8 mouse cellular contexts compared by ENCODE assay signal in the genomic region with DNA sequence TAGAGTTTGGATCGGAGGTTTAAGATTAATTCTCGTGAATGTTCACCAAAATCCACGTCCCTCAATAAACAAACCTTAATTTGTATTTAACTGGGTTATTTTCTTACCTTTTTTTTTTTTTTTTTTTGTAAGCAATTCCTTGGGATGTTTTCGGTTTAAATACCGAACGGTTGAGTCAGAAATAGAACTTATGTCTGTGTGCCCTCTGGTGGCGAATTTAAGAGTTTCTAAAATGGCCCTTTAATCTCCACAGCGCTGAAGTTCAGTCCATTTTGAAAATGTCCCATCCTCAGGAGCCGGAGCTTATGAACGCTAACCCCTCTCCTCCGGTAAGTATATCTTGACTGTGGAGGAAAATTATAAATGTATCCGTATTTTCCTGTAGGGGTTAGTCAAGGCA.
A peak's percentile ranks its signal among the peaks of the same experiment; 100 is the strongest.
DNase-seq lines count a peak whose midpoint lies in the region; ATAC-seq and TF ChIP-seq lines count a peak whose summit lies in the region.

No protein-coding gene starts in this region.

- H3K36me3 ChIP-seq in G1E (replicated peaks) = peaks cover 41% of the 10 kb centered on the region
- H3K36me3 ChIP-seq in heart, embryonic 13.5 days = peaks cover 29% of the 10 kb centered on the region
- H3K36me3 ChIP-seq in kidney, postnatal 0 days (ENCODE audit: insufficient read depth, low read length) = peaks cover 25% of the 10 kb centered on the region
- 0 out of 2 replicates have a peak, but pooled peaks cover 7% of the 10 kb centered on the region for H3K36me3 ChIP-seq in lung, embryonic 15.5 days

- no peaks in the 10 kb centered on the region for H3K27me3 ChIP-seq in G1E (ENCODE audit: insufficient read depth, low read length)
- H3K27me3 ChIP-seq in heart, embryonic 13.5 days (replicated peaks) = peaks cover 10% of the 10 kb centered on the region; the same call in 1 of the 2 replicates
- no peaks in the 10 kb centered on the region for H3K27me3 ChIP-seq in kidney, postnatal 0 days (ENCODE audit: insufficient read depth, low read length)
- peaks cover 6% of the 10 kb centered on the region; the same call in 1 of the 2 replicates for H3K27me3 ChIP-seq in lung, embryonic 15.5 days

- no peaks in the 10 kb centered on the region for H3K9me3 ChIP-seq in G1E (replicated peaks)
- no peaks in the 10 kb centered on the region for H3K9me3 ChIP-seq in heart, embryonic 13.5 days
- H3K9me3 ChIP-seq in kidney, postnatal 0 days (replicated peaks; ENCODE audit: low read length) = no peaks in the 10 kb centered on the region
- H3K9me3 ChIP-seq in lung, embryonic 15.5 days = no peaks in the 10 kb centered on the region

- peak; percentile 79 for DNase-seq in CD4-positive helper T cell, adult 2 months (ENCODE audit: low read depth, low spot score)
- no peak for DNase-seq in G1E (ENCODE audit: low spot score)
- DNase-seq in kidney, postnatal 0 days (ENCODE audit: low spot score) = peak; percentile 94
- DNase-seq in retina, postnatal 1 day = peak; percentile 86
- DNase-seq in ovary, postnatal 10 days (ENCODE audit: low spot score) = no peak

- H3K27ac ChIP-seq in heart, embryonic 13.5 days (replicated peaks) = no peak overlapping the region; the same call in 1 of the 2 replicates
- H3K27ac ChIP-seq in kidney, postnatal 0 days = peak overlapping the region; percentile 96
- no peak overlapping the region for H3K27ac ChIP-seq in lung, embryonic 15.5 days

- H3K9ac ChIP-seq in heart, embryonic 13.5 days = peak overlapping the region; percentile 88
- H3K9ac ChIP-seq in kidney, postnatal 0 days (ENCODE audit: low read depth, low read length) = peak overlapping the region; percentile 69
- peak overlapping the region; percentile 13; the same call in 1 of the 2 replicates for H3K9ac ChIP-seq in lung, embryonic 15.5 days

- ATAC-seq in G1E (ENCODE audit: extremely low read depth, insufficient number of reproducible peaks, low FRiP score, poor library complexity, severe bottlenecking) = no peak
- 0 out of 2 replicates have a peak, but pooled peaks have one; percentile 16 for ATAC-seq in common myeloid progenitor, adult 5-6 weeks (replicated peaks; ENCODE audit: low read depth, poor library complexity, severe bottlenecking)
- no peak for ATAC-seq in heart, embryonic 13.5 days (ENCODE audit: extremely low read depth, insufficient number of reproducible peaks, low FRiP score, low TSS enrichment)
- ATAC-seq in kidney, postnatal 0 days (replicated peaks; ENCODE audit: low FRiP score, low read depth) = no peak
- ATAC-seq in lung, embryonic 15.5 days (ENCODE audit: borderline replicate concordance, extremely low read depth, low FRiP score, low TSS enrichment) = no peak

- WGBS in heart, embryonic 13.5 days = 6% methylated on average over 12 of the region's 12 CpGs
- WGBS in kidney, postnatal 0 days = 9% methylated on average over 12 of the region's 12 CpGs
- 5% methylated on average over 12 of the region's 12 CpGs for WGBS in lung, embryonic 15.5 days

- TF ChIP-seq CTCF in G1E (IDR thresholded peaks at IDR 0.05; ENCODE audit: low read depth, low read length) = no peak
- TF ChIP-seq CTCF in kidney, postnatal 0 days (IDR thresholded peaks at IDR 0.05; ENCODE audit: low read depth) = peak; percentile 73

- peak overlapping the region; percentile 92 for H3K4me2 ChIP-seq in heart, embryonic 13.5 days
- H3K4me2 ChIP-seq in kidney, postnatal 0 days (ENCODE audit: low read length) = peak overlapping the region; percentile 73
- H3K4me2 ChIP-seq in lung, embryonic 15.5 days = peak overlapping the region; percentile 90

- H3K4me3 ChIP-seq in G1E (ENCODE audit: low read depth, low read length) = peak overlapping the region; percentile 91
- H3K4me3 ChIP-seq in heart, embryonic 13.5 days = peak overlapping the region; percentile 83
- peak overlapping the region; percentile 57 for H3K4me3 ChIP-seq in kidney, postnatal 0 days (replicated peaks; ENCODE audit: low read depth, low read length)
- H3K4me3 ChIP-seq in lung, embryonic 15.5 days = peak overlapping the region; percentile 59

- peaks cover 58% of the 10 kb centered on the region for H3K4me1 ChIP-seq in G1E (ENCODE audit: insufficient read depth, low read depth, low read length)
- peaks cover 36% of the 10 kb centered on the region for H3K4me1 ChIP-seq in heart, embryonic 13.5 days
- H3K4me1 ChIP-seq in kidney, postnatal 0 days (replicated peaks; ENCODE audit: insufficient read depth, low read length) = no peaks in the 10 kb centered on the region; the same call in 1 of the 2 replicates
- H3K4me1 ChIP-seq in lung, embryonic 15.5 days = peaks cover 23% of the 10 kb centered on the region

Comparison
In these comparisons a context has a peak if more than half of its experiments do, and no peak if none do; other contexts are left out.
1. DNase-seq: peak in CD4-positive helper T cell, adult 2 months (single experiment), kidney, postnatal 0 days (single experiment) and retina, postnatal 1 day (single experiment); none in G1E (single experiment) and ovary, postnatal 10 days (single experiment).
2. H3K9ac ChIP-seq: peak in every context shown above with its lines; median percentile 88 in heart, embryonic 13.5 days; 69 in kidney, postnatal 0 days; 13 in lung, embryonic 15.5 days.
3. Peak in every context shown above with its lines, with median percentiles within 50 percentile points of each other: H3K4me3 ChIP-seq and H3K4me2 ChIP-seq.